Mouse (Mus musculus) olfactory bulb, adult 2 months (tissue): ENCODE measurements around the gene Mob3a. TPM values are rescaled to one million over a fixed set of nuclear protein-coding genes. Genes with fewer than 3 reads are reported as not detected.

Experiments
- H3K27ac ChIP-seq: fragments of 200-500 bp; 2 replicates; pipeline ENCODE4 v1.5.1; 2012; ENCODE audit warnings: low read depth, low read length; ENCODE audit not compliant: insufficient read depth
- H3K4me1 ChIP-seq: fragments of 200-500 bp; 2 replicates; pipeline ENCODE4 v1.6.1; 2012; ENCODE audit warnings: low read length; ENCODE audit not compliant: control insufficient read depth, insufficient read depth
- H3K4me3 ChIP-seq: fragments of 200-500 bp; 2 replicates; pipeline ENCODE4 v1.5.1; 2012; ENCODE audit warnings: mild to moderate bottlenecking, low read depth, low read length, moderate library complexity; ENCODE audit not compliant: insufficient read depth
- CTCF ChIP-seq: fragments of 200-500 bp; IDR thresholded peaks from 2 replicates; pipeline ENCODE4 v1.5.1; 2012; ENCODE audit warnings: low read depth, mild to moderate bottlenecking, low read length, moderate library complexity; ENCODE audit not compliant: insufficient read depth
- POLR2A ChIP-seq: fragments of 200-500 bp; IDR thresholded peaks from 2 replicates; pipeline ENCODE4 v1.6.1; 2012; ENCODE audit warnings: mild to moderate bottlenecking, low read depth, low read length, moderate library complexity; ENCODE audit not compliant: insufficient read depth
- WGBS: fragments of 180-500 bp; shearing (Covaris S2); methylation state at CpG from one replicate; pipeline ENCODE4 v1.1.7; 2018; 5-methylcytosine and 5-hydroxymethylcytosine counted together
- polyA plus RNA-seq: library from polyadenylated mRNA; stranded (reverse); fragments of >200 nt; gene quantifications from 2 replicates; pipeline ENCODE4 v1.2.4, GENCODE M21; 2012; ENCODE audit warnings: low replicate concordance; ENCODE audit not compliant: missing spikeins, insufficient read depth, insufficient read length

Gene Mob3a
- polyA plus RNA-seq, 1 experiment, result not detected

GRCm38 (mm10) chr10:80703643-80704042, 1.9 kb upstream of the Mob3a start:
- WGBS, result 89% methylated on average over 5 of the region's 5 CpGs
- Histone ChIP-seq H3K4me3 (no peak overlapping the region), H3K4me1 (peaks cover 7% of the 10 kb centered on the region), H3K27ac (no peak overlapping the region)
- no peak for TF ChIP-seq POLR2A
- TF ChIP-seq CTCF, result no peak

- H3K27ac ChIP-seq, result 0 out of 2 replicates have a peak overlapping the region, but pooled peaks have one; percentile 12
- H3K4me3 ChIP-seq, result peak overlapping the region; percentile 71
- peaks cover 7% of the 10 kb centered on the region for H3K4me1 ChIP-seq
- 4% methylated on average over 46 of the region's 47 CpGs for WGBS
- 0 out of 2 replicates have a peak, but pooled peaks have one; percentile 31 for TF ChIP-seq POLR2A
- no peak for TF ChIP-seq CTCF
Measured at GRCm38 (mm10) chr10:80702536-80703390, 986 bp upstream of the Mob3a start.

- H3K27ac ChIP-seq, result no peak overlapping the region
- TF ChIP-seq CTCF (no peak), POLR2A (no peak)
- no peak overlapping the region for H3K4me3 ChIP-seq
- H3K4me1 ChIP-seq, result peaks cover 12% of the 10 kb centered on the region
- 45% methylated on average over 4 of the region's 4 CpGs for WGBS
Measured at GRCm38 (mm10) chr10:80700732-80701131, 1.0 kb downstream of the Mob3a start.

GRCm38 (mm10) chr10:80700038-80700504, 1.7 kb downstream of the Mob3a start:
- Histone ChIP-seq H3K4me3 (no peak overlapping the region), H3K4me1 (peaks cover 15% of the 10 kb centered on the region), H3K27ac (no peak overlapping the region)
- TF ChIP-seq CTCF (no peak), POLR2A (no peak)
- 91% methylated on average over 7 of the region's 7 CpGs for WGBS

- peaks cover 16% of the 10 kb centered on the region for H3K4me1 ChIP-seq
- WGBS, result 90% methylated on average over 9 of the region's 9 CpGs
- no peak overlapping the region for H3K27ac ChIP-seq
- H3K4me3 ChIP-seq, result no peak overlapping the region
- no peak for TF ChIP-seq POLR2A
- no peak for TF ChIP-seq CTCF
Measured at GRCm38 (mm10) chr10:80698605-80699004, 3.2 kb downstream of the Mob3a start.

GRCm38 (mm10) chr10:80697812-80698211, 4.0 kb downstream of the Mob3a start:
- TF ChIP-seq CTCF (no peak), POLR2A (no peak)
- no peak overlapping the region for H3K4me3 ChIP-seq
- peaks cover 15% of the 10 kb centered on the region for H3K4me1 ChIP-seq
- WGBS, result 82% methylated on average over 9 of the region's 9 CpGs
- H3K27ac ChIP-seq, result no peak overlapping the region

- WGBS, result 93% methylated on average over 8 of the region's 8 CpGs
- Histone ChIP-seq H3K4me3 (no peak overlapping the region), H3K27ac (no peak overlapping the region), H3K4me1 (peaks cover 12% of the 10 kb centered on the region)
- TF ChIP-seq CTCF (no peak), POLR2A (no peak)
Measured at GRCm38 (mm10) chr10:80697393-80697787, 4.4 kb downstream of the Mob3a start.

- Histone ChIP-seq H3K4me1 (peaks cover 12% of the 10 kb centered on the region), H3K27ac (0 out of 2 replicates have a peak overlapping the region, but pooled peaks have one; percentile 10), H3K4me3 (no peak overlapping the region)
- TF ChIP-seq CTCF, result no peak
- TF ChIP-seq POLR2A, result no peak
- 75% methylated on average over 12 of the region's 12 CpGs for WGBS
Measured at GRCm38 (mm10) chr10:80696502-80697392, 5.0 kb downstream of the Mob3a start.
